Mouse (Mus musculus) kidney, adult 11 months (tissue): ENCODE measurements around the gene Mink1.

Source experiments
- DNase-seq: peaks from one replicate; pipeline ENCODE4 v3.0.0; 2022

Gene Mink1

DNA sequence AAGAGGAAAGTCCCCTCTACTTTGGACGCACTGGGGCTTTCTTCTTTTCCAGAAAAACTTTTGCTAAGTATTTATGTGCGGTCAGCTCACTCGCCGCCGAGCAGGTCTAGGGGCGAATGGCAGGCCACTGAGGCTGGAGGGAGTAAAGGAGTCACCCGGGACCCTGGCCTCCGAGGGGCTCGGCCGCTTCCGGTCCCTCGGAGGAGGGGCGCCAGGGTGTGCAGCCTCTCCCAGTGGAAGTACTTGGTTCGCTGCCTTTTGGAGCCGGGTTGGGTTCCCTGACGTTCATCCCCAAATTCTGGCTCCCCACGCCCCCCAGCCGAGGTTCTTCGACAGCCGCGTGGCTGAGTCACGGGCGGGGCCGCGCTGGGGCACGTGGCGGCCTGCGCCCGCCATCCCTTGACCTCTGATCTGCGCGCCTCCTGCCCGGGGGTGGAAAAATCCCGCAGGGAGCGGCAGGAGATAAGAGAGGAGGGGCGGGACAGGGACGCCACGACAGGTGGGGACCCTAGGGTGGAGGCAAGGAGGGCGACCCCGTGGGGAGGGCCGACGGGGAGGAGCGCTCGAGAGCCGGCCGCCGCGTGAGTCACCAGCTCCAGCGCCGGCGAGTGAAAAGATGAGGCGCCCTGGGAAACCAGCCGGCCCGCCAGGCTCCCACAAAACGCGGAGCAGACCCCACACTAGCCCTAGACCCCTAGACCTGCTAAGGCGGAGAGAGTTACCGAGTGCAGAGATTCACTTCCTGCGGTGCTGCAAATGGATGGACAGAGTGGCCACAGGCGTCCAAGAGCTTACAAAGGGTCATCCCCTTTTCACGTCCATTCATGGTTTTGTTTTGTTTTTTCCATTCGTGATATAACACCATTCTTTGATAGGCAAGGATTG lies 93.1 kb downstream of the Mink1 start:
- peak; percentile 61 for DNase-seq

DNA sequence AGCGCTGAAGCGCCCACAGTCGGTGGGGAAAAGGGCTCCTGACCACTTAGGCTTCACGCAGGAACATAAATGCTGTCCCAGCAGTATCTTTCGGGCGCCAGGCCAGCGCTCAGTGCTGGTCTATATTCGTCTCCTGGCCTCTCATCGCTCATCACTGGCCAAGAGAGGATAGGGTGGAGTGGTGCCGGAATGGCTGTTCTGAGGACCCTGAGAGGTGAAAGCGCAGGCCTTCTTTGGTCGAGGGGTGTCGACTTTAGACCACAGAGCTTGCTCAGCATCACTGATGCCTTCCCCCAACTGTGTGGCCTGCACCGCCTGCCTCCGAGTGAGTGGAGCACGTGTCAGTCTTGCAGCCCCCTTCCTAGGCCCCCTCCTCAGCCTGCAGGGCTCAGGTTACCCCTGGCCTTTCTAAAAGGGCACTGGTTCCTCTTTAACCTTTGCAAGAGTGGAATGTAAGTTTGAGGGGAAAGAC lies 93.8 kb downstream of the Mink1 start:
- no peak for DNase-seq

DNA sequence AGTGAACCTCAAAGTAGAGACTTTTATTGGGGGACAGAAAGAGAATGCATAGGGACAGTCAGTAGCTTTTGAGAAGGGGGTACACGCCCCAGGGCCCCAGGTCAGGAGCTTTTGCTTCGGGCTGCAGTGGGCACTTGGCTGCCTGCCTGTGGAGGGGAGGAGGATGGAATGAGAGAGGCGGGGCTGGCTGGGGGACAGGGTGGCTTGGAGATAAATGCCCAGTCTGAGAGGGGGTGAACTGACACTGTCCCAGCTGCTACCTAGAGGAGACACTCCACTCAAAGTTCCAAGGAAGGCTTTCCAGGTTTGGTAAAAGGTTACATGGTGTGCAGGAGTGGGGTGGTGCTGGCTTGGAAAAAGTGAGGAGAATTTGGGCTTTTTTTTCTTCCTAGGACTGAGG lies 94.3 kb downstream of the Mink1 start, which contains the start of gene Eno3:
TSS of gene Eno3 (plus strand) at position 239 of the 400 bp plus-strand sequence.
- no peak for DNase-seq

- DNase-seq: no peak
Measured at GRCm38 (mm10) chr11:70657573-70657972, 94.9 kb downstream of the Mink1 start.

- DNase-seq: no peak
Measured at GRCm38 (mm10) chr11:70657991-70658390, 95.3 kb downstream of the Mink1 start.

- no peak for DNase-seq
Measured at GRCm38 (mm10) chr11:70658521-70658920, 95.8 kb downstream of the Mink1 start.

- no peak for DNase-seq
Measured at GRCm38 (mm10) chr11:70658942-70659341, 96.3 kb downstream of the Mink1 start.

DNA sequence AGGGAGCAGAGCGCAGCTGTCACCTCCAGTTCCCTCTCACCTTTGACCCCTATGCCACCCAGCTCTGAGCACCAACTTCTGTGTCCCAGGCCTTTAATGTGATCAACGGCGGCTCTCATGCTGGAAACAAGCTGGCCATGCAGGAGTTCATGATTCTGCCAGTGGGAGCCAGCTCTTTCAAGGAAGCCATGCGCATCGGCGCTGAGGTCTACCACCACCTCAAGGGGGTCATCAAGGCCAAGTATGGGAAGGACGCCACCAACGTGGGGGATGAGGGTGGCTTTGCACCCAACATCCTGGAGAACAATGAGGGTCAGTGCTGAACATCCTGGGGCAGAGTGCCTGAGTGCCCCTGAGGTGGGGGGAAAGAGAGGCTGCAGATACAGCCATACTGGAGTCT lies 97.9 kb downstream of the Mink1 start:
- no peak for DNase-seq

DNA sequence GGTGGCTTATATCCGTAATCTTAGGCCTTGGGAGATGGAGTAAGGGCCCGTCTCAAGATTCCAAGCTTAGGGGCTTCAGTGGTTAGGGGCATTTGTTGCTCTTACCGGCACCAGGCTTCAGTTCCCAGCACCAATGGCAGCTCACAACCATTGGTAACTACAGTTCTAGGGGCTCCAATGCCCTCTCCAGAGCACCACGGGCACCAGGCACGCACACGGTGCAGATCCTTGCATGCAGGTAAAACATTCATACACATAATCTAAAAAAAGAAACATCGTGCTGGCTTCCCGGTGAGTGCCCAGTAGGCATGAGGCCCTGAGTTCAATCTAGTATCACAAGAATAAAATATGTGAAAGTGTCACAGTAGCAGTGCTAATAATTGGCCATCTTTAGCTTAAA lies 100.4 kb downstream of the Mink1 start:
- DNase-seq: no peak

DNA sequence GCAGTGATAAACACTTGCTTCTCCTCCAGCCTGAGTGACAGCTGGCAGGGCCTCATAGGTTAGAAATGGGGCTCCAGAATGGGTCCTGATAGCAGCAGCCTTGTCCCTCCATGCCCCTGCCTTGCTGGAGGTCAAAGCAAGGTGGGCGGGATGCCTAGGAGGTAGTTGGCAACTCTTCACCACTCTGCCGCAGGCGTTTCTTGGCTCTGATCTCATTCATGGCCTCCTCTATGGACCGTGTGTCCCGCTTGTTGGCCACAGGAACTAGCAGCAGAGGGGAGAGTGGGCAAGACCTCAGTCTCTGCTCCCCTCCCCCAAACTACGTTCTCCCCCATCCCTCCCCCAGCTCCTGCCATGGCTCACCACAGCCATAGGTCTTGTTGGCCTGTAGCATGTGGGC lies 101.3 kb downstream of the Mink1 start:
- no peak for DNase-seq
